Mouse (Mus musculus) E14TG2a.4 (cell line): ENCODE data around the gene Atp4b.

ENCODE experiments used
- CTCF ChIP-seq: conservative IDR thresholded peaks from 2 replicates; pipeline ENCODE4 v1.5.1; 2014; ENCODE audit warnings: low read length
- POU5F1 ChIP-seq: IDR thresholded peaks from 2 replicates; pipeline ENCODE4 v1.6.1; 2014; ENCODE audit warnings: low read length, borderline replicate concordance

DNA sequence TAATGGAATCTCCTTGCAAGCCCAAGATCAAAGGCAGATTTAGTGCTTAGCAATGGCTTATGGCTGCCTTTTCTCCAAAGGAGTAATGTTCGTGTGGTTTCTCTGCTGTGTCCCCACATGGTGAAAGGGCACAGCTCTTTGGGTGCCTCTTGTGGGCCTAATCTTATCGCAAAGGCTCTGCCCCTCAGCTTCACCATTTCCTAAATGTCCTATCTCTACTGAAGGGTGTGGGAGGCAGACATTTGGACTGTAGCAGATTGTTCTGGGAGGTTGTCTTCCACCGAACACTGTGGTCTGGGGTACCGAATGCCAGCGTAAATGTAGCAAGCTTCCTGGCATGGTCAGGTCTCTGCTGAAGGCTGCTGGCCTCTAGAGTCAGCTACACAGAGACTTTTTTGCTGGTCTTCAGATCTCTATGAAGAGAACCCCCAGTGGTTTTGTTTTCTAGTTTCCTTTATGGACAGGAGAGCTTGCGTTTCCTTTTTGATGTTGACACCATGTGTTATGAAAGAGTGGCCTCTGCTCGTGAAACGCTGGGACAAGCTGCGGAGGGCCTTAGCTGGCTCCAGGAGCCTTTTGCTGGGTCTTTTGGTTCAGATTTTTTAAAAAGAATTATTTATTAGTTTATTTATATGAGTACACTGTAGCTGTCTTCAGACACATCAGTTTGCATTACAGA is 43.3 kb downstream of the Atp4b start:
- TF ChIP-seq CTCF (no peak), POU5F1 (no peak)
